Mouse (Mus musculus): ENCODE measurements around the gene Zfp354b.
A peak's percentile ranks its signal among the peaks of the same experiment; 100 is the strongest.

Zfp354b gene

GRCm38 (mm10) chr11:50931451-50931866, at the start of gene Zfp354b:
Gene Zfp354b, minus strand, starts transcription at chr11:50931633.
- DNase-seq = peak; percentile 41 to 56

GRCm38 (mm10) chr11:50977216-50977615, 45.8 kb upstream of the Zfp354b start:
- no peak for DNase-seq

GRCm38 (mm10) chr11:50966230-50966629, 34.8 kb upstream of the Zfp354b start, which contains the start of gene Olfr1378:
Gene Olfr1378, plus strand, starts transcription at chr11:50966530.
- DNase-seq = no peak

- no peak for DNase-seq
Observed at GRCm38 (mm10) chr11:50964886-50965285, 33.5 kb upstream of the Zfp354b start.

- DNase-seq = no peak
Observed at GRCm38 (mm10) chr11:50953665-50954064, 22.2 kb upstream of the Zfp354b start, which contains the start of gene Prop1. Gene Prop1, minus strand, starts transcription at chr11:50953765.

- no peak for DNase-seq
Observed at GRCm38 (mm10) chr11:50952290-50952689, 20.9 kb upstream of the Zfp354b start.

GRCm38 (mm10) chr11:50943506-50943905, 12.1 kb upstream of the Zfp354b start, which contains the start of gene 4933414I15Rik:
Gene 4933414I15Rik, minus strand, starts transcription at chr11:50943765.
- DNase-seq = no peak

- DNase-seq = no peak
Observed at GRCm38 (mm10) chr11:50942386-50942785, 11.0 kb upstream of the Zfp354b start.

- DNase-seq = no peak
Observed at GRCm38 (mm10) chr11:50939621-50940366, 8.4 kb upstream of the Zfp354b start.

GRCm38 (mm10) chr11:50938435-50938834, 7.0 kb upstream of the Zfp354b start:
- no peak for DNase-seq

GRCm38 (mm10) chr11:50932040-50932439, 607 bp upstream of the Zfp354b start:
- no peak for DNase-seq

GRCm38 (mm10) chr11:50931021-50931420, 412 bp downstream of the Zfp354b start:
- no peak for DNase-seq

- DNase-seq = no peak
Observed at GRCm38 (mm10) chr11:50930469-50931014, 891 bp downstream of the Zfp354b start.

GRCm38 (mm10) chr11:50915671-50916320, 15.6 kb downstream of the Zfp354b start, which contains the start of gene Zfp2:
Gene Zfp2, minus strand, starts transcription at chr11:50916165.
- DNase-seq = peak; percentile 77 to 80

- DNase-seq = no peak
Observed at GRCm38 (mm10) chr11:50914461-50914860, 17.0 kb downstream of the Zfp354b start.

- no peak for DNase-seq
Observed at GRCm38 (mm10) chr11:50913301-50913700, 18.1 kb downstream of the Zfp354b start.

GRCm38 (mm10) chr11:50908136-50908535, 23.3 kb downstream of the Zfp354b start:
- DNase-seq = no peak

- DNase-seq = no peak
Observed at GRCm38 (mm10) chr11:50897359-50897758, 34.1 kb downstream of the Zfp354b start.

- no peak for DNase-seq
Observed at GRCm38 (mm10) chr11:50892441-50892840, 39.0 kb downstream of the Zfp354b start.

GRCm38 (mm10) chr11:50887390-50888128, 43.9 kb downstream of the Zfp354b start, which contains the start of gene Zfp454:
Gene Zfp454, minus strand, starts transcription at chr11:50887651.
- DNase-seq = peak; percentile 21 to 51

- DNase-seq = no peak
Observed at GRCm38 (mm10) chr11:50886933-50887293, 44.5 kb downstream of the Zfp354b start.

GRCm38 (mm10) chr11:50886231-50886932, 45.1 kb downstream of the Zfp354b start:
- DNase-seq = no peak

Data from spleen, adult 18-20 months (tissue).